Mouse (Mus musculus) embryonic fibroblast, embryonic 13.5 days (primary cell): ENCODE results near the gene Rab5if.

Experiments used
- CTCF ChIP-seq: IDR thresholded peaks from 2 replicates; pipeline ENCODE4 v1.5.1; 2011; ENCODE audit warnings: mild to moderate bottlenecking, control low read depth, low read length, moderate library complexity, borderline replicate concordance; ENCODE audit not compliant: insufficient read depth
- POLR2A ChIP-seq: IDR thresholded peaks from 2 replicates; pipeline ENCODE4 v1.6.1; 2011; ENCODE audit warnings: low read depth, mild to moderate bottlenecking, control low read depth, low read length, moderate library complexity

DNA sequence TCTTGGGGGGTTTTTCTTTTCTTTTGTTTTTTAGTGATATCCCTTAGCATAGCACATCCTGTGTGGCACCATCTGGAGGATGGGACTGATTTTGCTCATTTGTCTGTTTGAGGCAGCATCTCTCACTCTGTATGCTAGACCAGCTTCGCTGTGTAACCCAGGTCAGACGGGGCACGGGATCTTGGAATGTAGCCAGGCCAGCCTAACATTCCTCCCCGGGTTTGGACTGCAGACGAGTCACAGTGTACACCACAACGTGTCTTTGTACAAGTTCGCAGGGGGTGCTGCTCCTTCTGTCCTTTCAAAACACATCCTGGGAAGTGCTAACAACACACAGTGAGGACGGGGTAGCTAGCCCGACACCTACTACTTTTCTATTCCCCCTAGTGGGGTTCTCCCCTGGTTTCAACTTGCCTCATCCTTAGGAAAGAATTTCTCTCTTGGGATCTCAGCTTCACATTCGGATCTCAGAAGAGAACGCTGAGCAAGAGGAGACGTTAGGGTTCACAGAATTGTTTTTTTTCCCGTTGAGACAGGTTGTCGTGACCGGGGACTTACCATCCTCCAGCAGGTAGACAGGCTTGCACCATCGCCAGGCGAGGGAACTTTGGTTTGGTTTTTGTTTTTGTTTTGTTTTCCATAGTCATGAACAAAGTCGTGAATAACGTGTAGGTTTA is 749 bp upstream of the Rab5if start:
- TF ChIP-seq CTCF (no peak), POLR2A (no peak; the same call in 1 of the 2 replicates)
